Mouse (Mus musculus) heart, adult 2 months (tissue): ENCODE results near the gene Eif5b.

Source experiments
- CTCF ChIP-seq: fragments of 200-600 bp; IDR thresholded peaks from 2 replicates; pipeline ENCODE4 v1.8.1; 2022; ENCODE audit warnings: antibody characterized with exemption, mild to moderate bottlenecking, moderate library complexity
- POLR2A ChIP-seq: fragments of 200-500 bp; IDR thresholded peaks from 2 replicates; pipeline ENCODE4 v1.6.1; 2011; ENCODE audit warnings: mild to moderate bottlenecking, low read depth, low read length, control low read depth; ENCODE audit not compliant: insufficient read depth

DNA sequence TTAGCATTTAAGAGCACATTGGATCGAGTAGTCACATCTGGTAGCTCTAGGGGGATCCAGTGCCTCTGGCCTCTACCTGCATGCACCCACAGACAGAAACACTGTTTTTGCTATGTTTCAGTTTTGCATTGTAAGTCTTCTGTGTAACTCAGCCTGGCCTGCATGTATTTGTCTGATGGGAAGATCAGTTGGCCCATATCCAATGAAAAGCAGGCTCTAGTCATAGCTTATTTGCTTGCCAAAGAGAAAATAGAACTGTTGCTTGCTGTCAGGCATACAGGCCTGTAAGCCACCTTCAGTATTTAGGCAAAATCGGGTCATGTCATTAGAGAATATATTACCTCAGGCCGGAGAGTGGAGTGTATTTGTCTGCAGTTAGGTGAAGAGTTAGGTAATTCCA lies 50.3 kb downstream of the Eif5b start:
- TF ChIP-seq POLR2A (no peak), CTCF (no peak)
